Mouse (Mus musculus): ENCODE data around the gene Gnb5. TPM values are rescaled to one million over a fixed set of nuclear protein-coding genes. Genes with fewer than 3 reads are reported as not detected.

The Gnb5 gene
- polyA plus RNA-seq (2015; fragmentation: Nextera tagmentation; extraction: Ambion mirVana): 18.6 and 24.2 TPM in 2 replicates

GRCm38 (mm10) chr9:75306126-75306898, at the start of gene Gnb5:
Gene Gnb5, plus strand, starts transcription at chr9:75306288.

DNA sequence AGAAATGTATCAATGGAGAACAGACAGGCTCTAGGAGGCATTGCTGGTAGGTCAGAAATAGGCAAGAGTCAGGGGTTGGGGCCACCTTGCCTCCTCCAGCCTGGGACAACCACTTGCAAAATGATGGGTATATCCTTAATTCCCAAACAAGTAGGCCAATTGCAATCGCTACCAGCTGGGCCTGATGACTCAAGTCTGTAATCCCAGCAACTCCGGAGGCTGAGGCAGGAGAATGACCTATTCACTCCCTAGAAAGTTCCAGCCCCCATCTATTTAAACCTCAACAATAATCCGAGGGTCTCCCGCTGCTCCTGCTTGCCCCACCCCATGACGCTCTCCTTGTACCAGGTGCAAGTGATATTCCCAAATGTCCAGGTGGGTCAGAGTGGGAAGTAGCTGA, 41.4 kb downstream of the Gnb5 start, which contains the start of gene Bcl2l10:
TSS of gene Bcl2l10 (plus strand) at position 301 of the 400 bp plus-strand sequence.

Other genes with a start within 250 kb of the Gnb5 start
- 6.8 and 9.2 TPM in 2 replicates for gene Myo5a, start 235.3 kb upstream of the Gnb5 start, polyA plus RNA-seq (2015; fragmentation: Nextera tagmentation; extraction: Ambion mirVana)
- 1.4 and 2.2 TPM in 2 replicates for gene Myo5c, start 74.3 kb upstream of the Gnb5 start, polyA plus RNA-seq (2015; fragmentation: Nextera tagmentation; extraction: Ambion mirVana)
- 0.15 and 1.1 TPM in 2 replicates for gene Bcl2l10, start 41.5 kb downstream of the Gnb5 start, polyA plus RNA-seq (2015; fragmentation: Nextera tagmentation; extraction: Ambion mirVana)
- gene Mapk6, start 103.7 kb downstream of the Gnb5 start, polyA plus RNA-seq (2015; fragmentation: Nextera tagmentation; extraction: Ambion mirVana): 31.5 and 42.6 TPM in 2 replicates
- 26.2 and 27.1 TPM in 2 replicates for gene Leo1, start 135.2 kb downstream of the Gnb5 start, polyA plus RNA-seq (2015; fragmentation: Nextera tagmentation; extraction: Ambion mirVana)